Mouse (Mus musculus) adrenal gland, adult 18-20 months (tissue): ENCODE measurements at regions not wholly inside any gene's neighbourhood (a gene's known extent, or its start where the extent isn't known, plus 50 kb on each side); places are given as distances from the start of the nearest gene placed in this dataset.

Experiments used
- DNase-seq, 2 experiments: peaks; one replicate each; pipeline ENCODE4 v3.0.0; 2021 to 2022; ENCODE audit warnings: low spot score in 2 of 2

DNA sequence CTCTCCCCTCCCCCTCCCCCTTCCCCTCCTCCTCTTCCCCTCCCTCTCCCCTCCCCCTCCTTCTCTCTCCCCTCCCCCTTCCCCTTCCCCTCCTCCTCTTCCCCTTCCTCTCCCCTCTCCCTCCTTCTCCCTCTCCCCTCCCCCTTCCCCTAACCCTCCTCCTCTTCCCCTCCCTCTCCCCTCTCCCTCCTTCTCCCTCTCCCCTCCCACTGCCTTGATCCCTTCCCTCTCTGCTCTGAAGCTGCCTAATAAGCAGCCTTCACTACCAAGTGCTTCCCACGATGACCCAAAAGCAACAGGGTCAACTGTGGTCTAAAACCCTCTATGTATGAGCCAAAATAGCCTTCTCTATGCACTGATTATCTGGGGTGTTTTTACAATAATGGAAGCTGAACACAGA is 96.4 kb upstream of the Noct start:
- no peak for DNase-seq

- DNase-seq: no peak
These were observed 95.6 kb upstream of the Noct start for GRCm38 (mm10) chr3:51128491-51129155.

DNA sequence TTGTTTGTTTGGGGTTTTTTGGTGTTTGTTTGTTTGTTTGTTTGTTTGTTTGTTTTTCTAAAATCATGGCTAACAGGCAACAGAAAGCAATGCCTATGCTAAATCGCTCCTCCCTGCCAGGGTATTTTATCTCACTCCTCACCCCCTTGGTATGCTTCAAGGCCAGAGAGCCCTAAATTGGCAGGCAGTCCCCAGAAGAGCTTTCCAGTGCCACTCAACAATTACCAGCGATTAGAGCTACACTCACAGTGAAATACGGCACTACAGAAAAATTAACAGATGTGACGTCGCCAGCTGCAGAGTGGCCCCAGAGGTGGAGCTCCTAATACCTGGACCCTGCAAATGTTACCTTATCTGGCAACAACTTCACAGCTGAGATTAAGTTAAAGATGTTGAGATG is 93.5 kb upstream of the Noct start:
- DNase-seq: no peak

- DNase-seq: no peak
These were observed 92.9 kb upstream of the Noct start for GRCm38 (mm10) chr3:51131341-51131740.

DNA sequence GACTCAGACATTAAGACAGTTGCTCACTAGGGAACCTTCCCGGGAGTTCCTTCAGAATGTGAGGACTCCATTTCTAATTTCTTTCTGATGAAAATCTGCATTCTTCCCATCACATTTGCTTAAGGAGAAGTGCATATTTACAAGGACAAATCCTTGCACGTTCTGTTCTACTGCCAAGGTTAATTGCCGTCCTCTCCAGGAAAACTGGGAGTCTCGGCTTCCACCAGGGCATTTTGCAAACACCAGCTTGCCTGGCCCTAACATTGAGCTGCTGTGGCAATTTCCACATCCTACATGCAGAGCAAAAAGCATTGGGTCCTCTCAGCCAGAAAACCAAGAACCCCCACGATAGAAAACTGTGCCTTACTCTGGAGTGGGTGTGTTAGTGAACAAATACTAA is 91.5 kb upstream of the Noct start:
- DNase-seq: no peak

- no peak for DNase-seq
These were observed 88.7 kb upstream of the Noct start for GRCm38 (mm10) chr3:51135581-51135980.

GRCm38 (mm10) chr3:51137730-51138312 is 86.4 kb upstream of the Noct start:
- no peak for DNase-seq

DNA sequence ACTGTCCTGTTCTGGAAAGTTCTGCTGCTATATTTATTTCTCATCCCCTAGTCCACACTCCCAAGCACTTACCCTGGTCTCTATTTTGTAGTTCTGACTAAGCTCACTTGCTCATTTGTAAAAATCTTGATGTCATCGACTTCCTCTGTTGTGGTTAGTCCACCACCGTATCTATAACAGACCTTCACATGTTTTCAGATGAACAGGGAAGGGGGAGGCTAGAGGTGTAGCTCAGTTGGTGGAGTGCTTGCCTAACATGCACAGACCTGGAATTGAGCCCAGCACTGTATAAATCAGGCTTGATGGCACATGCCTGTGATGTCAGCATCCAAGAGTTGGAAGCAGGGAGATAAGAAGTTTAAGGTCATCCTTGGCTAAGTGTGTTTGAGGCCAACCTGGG is 78.3 kb upstream of the Noct start:
- no peak for DNase-seq

DNA sequence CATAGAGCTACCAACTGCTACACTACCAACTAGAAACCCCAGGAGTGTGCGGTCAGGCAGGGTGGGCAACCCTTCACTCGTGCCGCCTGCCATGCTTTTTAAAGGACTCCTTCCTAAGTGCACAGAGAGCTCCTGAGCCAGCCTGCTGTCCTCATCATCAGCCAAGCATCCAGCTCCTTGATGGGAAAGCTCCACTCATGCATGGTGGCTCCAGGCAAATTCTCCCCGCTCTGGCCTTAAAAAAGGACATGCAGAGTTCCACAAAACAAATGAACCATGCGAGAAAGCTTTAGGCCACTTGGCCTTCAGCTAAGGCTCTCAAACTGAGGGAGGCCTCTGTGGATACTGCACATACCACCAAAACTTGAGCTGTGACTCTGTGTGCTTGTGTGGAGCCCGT is 74.2 kb upstream of the Noct start:
- no peak for DNase-seq

- DNase-seq: no peak
These were observed 73.1 kb upstream of the Noct start for GRCm38 (mm10) chr3:51151104-51151503.

DNA sequence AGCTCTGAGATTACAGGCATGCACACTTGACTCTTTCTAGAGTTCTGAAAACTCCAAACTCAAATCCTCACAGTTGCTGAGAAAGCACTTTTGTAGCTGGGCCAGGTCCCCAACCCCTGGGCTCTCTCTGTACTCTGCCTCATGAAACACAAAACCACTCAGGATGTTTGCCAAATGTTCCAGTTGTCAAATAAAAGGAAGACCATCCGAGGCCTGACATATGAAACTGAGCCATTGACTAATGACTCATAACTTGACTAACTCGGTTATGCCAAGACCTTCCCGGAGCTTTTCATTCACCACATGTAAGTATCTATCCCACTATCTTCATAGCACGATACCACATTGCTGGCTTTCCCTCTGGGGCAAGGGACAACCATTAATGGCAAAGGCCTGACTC is 68.6 kb upstream of the Noct start:
- DNase-seq: no peak

DNA sequence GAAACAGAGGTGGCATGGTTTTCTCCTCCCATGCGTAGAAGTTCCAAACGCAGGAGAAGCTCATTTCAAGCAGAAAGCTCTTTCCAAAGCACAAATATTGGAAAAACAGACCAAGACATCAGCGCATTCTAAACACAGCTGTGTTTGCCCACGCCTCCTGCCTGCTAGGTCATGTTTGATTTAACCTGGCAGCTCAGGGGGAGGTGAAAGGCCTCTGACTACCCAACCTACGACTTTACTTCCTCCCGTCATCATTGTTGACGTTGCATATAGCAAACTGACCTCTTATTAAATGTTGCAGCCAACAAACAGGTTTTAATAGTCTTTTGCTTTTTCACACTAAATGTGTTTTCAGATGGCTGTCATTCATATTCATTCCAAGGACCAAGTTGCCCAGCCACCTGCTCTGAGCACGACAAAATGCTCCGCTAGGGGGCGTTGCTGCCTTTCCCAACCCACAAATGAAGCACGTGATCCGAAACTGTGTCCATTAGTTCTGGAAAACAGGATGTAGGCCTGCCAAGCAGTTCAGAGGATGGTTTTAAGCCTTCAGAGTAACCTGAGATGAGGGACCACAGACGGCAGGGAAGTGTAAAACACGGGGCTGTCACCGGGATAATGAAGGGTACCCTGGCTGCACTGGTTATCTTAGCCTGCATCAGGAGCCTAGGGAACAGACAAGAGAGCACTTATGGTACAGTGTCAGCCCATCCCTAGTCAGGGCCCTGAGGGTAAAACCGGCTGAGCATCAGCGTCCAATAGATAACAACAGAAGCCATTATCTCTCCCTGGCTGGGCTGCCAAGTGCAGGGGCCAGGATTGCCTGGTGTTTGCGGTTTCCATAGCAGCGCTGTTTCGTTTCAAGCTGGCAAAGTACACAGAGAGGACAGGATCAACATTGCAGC is 67.6 kb upstream of the Noct start:
- DNase-seq: peak; percentile 37 to 55

DNA sequence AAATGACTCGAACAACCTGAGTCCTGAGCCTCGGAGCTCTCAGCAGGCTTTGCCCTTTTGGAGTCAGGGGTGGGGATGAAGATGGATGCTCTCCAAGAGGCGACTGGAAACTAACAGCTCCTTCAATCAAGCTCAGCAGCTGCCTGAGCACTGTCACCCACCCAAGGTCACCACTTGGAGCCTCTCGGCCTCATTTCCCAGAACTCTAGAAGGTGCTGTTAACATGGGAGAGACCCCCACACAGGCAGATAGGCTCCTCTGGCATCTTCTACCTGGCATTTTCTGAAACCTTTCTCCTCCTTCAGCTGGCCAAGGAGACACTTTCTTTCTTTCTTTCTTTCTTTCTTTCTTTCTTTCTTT is 67.0 kb upstream of the Noct start:
- DNase-seq: no peak

GRCm38 (mm10) chr3:51158449-51158848 is 65.8 kb upstream of the Noct start:
- DNase-seq: no peak

- DNase-seq: no peak
These were observed 64.9 kb upstream of the Noct start for GRCm38 (mm10) chr3:51159322-51159721.

- no peak for DNase-seq
These were observed 64.4 kb upstream of the Noct start for GRCm38 (mm10) chr3:51159881-51160280.

- DNase-seq: no peak
These were observed 63.6 kb upstream of the Noct start for GRCm38 (mm10) chr3:51160625-51161024.

DNA sequence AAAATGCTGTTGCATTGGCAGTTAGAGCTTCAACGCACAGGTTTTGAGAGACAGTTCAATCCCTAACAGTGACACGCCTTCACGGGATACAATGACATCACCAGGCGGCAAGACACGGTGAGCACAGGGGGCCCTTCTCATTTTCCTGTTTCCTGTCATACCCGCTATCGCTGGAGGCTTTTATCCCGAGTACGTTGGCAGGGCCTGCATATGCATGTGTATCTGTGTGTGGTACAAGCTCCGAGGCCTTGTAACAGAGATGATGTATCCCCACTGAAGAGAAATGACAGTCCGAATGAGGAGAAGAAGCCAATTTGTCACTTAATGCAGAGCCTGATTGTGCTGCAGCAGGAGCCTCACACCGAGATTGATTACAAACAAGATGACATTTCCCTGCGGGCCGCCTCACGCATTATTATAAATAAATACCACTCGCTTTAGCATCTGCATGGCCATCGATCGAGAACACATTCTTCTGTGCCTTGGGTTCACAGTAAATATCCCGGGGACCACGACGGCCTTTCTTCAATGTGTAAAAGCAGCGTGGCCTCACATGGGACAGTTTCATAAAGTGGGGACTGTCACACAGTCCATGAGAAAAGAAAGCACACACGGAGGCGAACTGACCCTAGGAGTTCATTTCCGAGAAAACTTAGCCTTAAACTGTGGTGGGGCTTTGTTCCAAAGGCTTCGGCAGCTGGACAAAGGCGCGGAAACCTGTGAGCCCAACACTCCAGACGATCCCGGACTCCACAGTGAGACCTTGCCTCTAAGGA is 54.9 kb upstream of the Noct start:
- DNase-seq: no peak

- peak; percentile 86 to 89 for DNase-seq
These were observed 53.9 kb upstream of the Noct start for GRCm38 (mm10) chr3:51170225-51170852.
